Mouse (Mus musculus): ENCODE data around the gene Phc3.

GRCm38 (mm10) chr3:30896721-30897120, 72.5 kb downstream of the Phc3 start:
- no peak for TF ChIP-seq CTCF (IDR thresholded peaks at IDR 0.05; ENCODE audit: borderline replicate concordance, control insufficient read depth, extremely low read depth, insufficient read depth, low read length, poor library complexity)
- TF ChIP-seq POLR2A (IDR thresholded peaks at IDR 0.05; ENCODE audit: control insufficient read depth, extremely low read depth, insufficient read depth, low read length, poor library complexity): no peak

Data from thymus, adult 2 months (tissue).